Mouse (Mus musculus): ENCODE data around the gene Megf6. TPM values are rescaled to one million over a fixed set of nuclear protein-coding genes. Genes with fewer than 3 reads are reported as not detected.

The Megf6 gene
- polyA plus RNA-seq (2012; rRNA removed) = 18.3 and 27.3 TPM in 2 replicates

GRCm38 (mm10) chr4:154170506-154171150 is at the start of gene Megf6:
TSS of gene Megf6 (plus strand) at chr4:154170730.
- DNase-seq (ENCODE audit: low read depth) = no peak

GRCm38 (mm10) chr4:154121800-154122199 is 48.7 kb upstream of the Megf6 start:
- no peak for DNase-seq (ENCODE audit: low read depth)

GRCm38 (mm10) chr4:154122374-154122773 is 48.2 kb upstream of the Megf6 start:
- no peak for DNase-seq (ENCODE audit: low read depth)

GRCm38 (mm10) chr4:154123553-154123952 is 47.0 kb upstream of the Megf6 start:
- no peak for DNase-seq (ENCODE audit: low read depth)

DNA sequence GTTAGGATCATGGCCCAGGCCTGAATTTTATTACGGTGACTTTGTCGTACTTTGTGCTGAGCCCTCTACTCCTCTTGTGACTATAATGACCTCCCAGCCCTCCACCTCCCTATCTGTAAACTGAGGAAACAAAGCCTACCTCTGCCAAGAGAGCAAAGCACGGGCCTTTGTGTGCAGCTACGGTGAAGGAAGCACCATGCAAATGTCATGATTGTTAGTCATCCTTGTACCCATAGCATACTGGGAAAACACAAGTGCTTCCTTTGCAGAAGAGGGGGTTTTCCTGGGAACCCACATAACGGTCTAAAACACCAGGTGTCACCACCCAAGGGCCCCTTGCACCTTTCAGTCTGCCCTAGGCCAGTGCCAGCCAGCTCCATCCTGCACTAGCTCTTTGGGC is 45.3 kb upstream of the Megf6 start:
- no peak for DNase-seq (ENCODE audit: low read depth)

GRCm38 (mm10) chr4:154127273-154127672 is 43.3 kb upstream of the Megf6 start:
- DNase-seq (ENCODE audit: low read depth) = no peak

DNA sequence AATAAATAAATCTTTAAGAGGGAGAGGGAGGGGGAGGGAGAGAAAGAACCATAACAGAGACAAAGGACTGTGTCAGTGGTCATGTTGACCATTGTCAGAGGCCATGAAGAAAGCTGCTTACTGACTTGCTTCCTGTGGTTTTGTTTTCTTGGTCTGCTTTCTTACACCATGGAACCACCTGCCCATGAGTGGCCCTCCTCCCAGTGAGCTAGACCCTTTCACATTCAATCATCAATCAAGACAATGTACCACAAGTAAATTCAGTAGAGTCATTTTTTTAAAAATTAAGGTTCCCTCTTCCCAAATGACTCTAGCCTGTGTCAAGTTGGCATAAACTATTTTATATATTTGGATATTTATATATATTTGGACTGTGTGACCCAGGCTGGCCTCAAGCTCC is 40.6 kb upstream of the Megf6 start:
- DNase-seq (ENCODE audit: low read depth) = no peak

- DNase-seq (ENCODE audit: low read depth) = no peak
Observed at GRCm38 (mm10) chr4:154131894-154132293, 38.6 kb upstream of the Megf6 start.

DNA sequence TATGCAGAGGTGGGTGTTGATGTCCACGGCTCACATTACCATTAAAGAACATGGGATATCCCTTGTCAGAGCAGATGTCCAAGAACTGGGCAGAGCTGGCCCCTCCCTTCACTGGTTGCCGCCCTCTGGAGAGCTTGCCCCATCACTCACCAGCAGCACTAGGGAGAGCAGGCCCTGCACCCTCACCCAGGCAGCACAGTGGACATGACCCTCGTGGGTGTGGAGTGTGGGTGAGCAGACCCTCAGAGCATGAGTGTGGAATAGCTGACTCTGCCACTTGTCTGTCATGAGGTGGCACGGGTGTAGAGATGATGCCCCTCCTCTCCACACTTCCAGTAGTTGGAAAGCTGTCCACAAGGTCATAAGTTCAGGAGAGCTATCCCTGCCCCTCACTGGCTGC is 35.7 kb upstream of the Megf6 start:
- no peak for DNase-seq (ENCODE audit: low read depth)

- DNase-seq (ENCODE audit: low read depth) = no peak
Observed at GRCm38 (mm10) chr4:154137139-154137538, 33.4 kb upstream of the Megf6 start.

- no peak for DNase-seq (ENCODE audit: low read depth)
Observed at GRCm38 (mm10) chr4:154139671-154140181, 30.8 kb upstream of the Megf6 start.

DNA sequence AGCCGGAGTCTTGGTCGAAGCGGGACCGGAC is 30.5 kb upstream of the Megf6 start, which contains the start of gene Trp73:
TSS of gene Trp73 (minus strand) at position 27 of the 31 bp plus-strand sequence.
- no peak for DNase-seq (ENCODE audit: low read depth)

DNA sequence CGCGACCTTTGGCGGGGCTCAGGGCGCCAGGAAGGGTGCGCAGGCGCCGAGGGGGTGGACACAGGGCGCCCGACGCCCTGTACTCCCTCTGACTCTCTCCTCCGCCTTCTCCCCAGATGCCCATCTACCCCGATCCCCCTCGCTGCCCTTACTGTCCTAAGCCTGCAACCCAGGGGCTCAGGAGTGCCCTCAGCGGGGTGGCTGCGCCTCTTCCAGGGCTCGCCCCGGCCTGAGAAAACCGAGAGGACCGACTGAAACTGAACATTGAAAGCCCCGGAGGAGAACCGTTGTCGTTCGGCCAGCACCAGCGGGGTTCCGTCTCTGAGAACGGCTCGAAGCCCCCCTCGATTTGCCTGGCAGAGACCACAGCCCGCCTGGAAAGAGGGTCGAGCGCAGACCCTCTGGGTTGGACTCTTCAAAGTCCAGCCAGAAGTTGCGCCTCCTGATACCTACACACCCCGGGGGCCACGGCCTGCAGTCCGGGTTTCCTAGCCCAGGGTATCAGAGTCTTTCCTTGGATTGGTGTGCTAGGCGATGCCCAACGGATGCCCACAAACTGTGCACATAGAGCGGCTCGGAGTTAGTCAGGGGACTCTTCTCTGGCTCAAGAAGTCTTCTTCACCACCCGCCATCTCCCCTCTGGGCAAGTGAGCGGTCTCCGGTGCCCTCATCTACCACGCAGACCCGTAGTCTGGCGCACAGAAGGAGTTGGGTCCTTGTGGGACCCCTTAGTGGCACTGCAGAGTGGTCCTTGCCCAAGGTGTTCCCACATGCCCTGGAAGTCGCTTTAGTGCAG is 30.1 kb upstream of the Megf6 start:
- DNase-seq (ENCODE audit: low read depth) = no peak

GRCm38 (mm10) chr4:154141009-154141867 is 29.3 kb upstream of the Megf6 start:
- DNase-seq (ENCODE audit: low read depth) = no peak

DNA sequence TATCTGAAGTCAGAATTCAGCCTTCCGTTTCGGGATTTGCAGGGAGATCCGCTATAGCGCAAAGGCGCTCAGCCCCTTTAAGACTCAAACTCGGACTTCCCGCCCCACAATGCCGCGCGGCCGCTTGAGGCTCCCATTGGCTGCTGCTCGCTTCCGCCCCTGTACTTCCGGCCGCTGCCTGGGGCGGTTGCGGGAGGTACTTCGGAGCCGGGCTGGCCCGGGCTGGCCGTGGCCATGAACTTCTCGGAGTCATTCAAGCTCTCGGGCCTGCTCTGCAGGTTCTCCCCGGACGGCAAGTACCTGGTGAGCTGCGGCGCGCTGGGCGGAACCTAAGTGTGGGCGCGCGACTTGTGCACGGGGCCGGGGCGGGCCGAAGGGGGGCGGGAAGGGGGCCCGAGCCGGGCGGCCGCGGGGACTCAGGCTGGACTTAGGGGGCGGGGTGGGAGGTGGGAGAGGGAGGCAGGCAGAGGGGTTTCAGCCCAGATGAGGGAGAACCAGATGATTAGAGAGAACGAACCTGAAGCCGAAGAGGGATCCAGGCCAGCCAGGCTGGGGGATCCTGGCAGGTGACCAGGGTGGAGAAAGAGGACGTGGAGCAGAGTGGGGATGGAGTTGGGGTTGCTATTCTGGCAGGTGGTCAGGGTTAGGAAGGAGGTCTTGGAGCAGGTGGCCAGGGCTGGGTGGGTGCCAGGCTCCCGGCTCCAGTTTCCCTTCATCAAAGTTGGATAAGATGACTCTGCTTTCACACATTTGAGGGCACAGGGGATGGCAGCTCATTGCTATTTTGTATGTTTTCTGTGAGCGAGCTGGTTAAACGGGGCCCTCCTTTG is 28.1 kb upstream of the Megf6 start, which contains the start of gene Wrap73:
TSS of gene Wrap73 (plus strand) at position 162 of the 830 bp plus-strand sequence.
- DNase-seq (ENCODE audit: low read depth) = no peak

GRCm38 (mm10) chr4:154144712-154145111 is 25.8 kb upstream of the Megf6 start:
- DNase-seq (ENCODE audit: low read depth) = no peak

DNA sequence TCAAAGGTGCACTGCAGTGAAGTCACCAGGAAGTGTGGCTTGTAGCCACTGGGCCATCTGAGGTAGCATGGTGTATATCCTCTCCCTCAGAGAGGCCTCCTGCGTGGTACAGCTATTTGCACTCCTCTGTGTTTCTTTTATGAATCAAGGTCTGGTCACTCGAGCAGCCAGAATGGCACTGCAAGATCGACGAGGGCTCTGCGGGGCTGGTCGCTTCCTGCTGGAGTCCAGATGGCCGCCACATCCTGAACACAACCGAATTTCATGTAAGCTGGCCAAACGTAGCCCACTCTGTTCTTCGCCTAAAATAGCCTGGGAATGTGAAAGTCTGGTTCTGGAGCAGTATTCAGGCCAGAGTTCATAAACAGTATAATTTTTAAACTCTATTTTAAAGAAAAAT is 24.2 kb upstream of the Megf6 start:
- no peak for DNase-seq (ENCODE audit: low read depth)

DNA sequence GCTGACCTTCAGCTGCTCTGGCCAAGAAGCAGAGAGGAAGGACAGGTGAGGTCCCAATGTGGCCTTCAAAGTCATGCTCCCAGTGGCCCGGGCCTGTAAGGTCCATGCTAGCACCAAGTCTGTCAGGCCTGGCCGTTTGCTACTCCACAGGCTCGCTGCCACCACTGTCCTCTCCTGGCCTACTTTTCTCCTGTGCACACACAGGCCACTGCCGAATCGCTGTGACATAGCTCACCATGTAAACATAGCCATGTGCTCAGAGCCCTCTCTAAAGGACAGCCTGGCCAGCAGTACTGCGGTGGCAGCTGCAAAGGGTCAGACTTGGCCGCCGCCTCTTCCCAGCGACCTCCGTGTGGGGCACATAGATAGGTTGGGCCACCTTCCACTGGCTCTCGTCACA is 16.4 kb upstream of the Megf6 start:
- DNase-seq (ENCODE audit: low read depth) = no peak

- no peak for DNase-seq (ENCODE audit: low read depth)
Observed at GRCm38 (mm10) chr4:154156050-154156449, 14.5 kb upstream of the Megf6 start.

GRCm38 (mm10) chr4:154157970-154158662 is 12.4 kb upstream of the Megf6 start:
- no peak for DNase-seq (ENCODE audit: low read depth)

DNA sequence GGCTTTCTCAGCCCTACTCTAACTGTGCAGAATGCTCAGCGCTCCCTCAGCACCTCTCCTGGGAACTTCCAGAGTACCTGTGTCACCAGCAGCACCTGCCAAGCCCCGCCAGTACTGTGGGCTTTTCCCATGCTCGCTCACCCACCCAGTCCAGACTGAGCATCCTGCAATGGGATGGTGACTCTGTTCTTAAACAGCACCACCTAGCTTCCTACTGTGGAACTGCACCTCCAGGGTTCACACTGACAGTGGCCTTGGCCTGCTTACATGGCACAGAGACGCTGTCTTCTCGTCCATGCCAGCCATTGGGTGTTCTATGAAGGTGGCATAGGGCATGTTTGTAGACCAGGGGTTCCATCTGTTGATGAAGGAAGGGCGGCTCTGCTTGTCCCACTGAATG is 11.5 kb upstream of the Megf6 start:
- DNase-seq (ENCODE audit: low read depth) = no peak
